Mouse (Mus musculus) MEL (cell line): ENCODE results near the gene Rbm26.

Source experiments
- CTCF ChIP-seq, 3 experiments: IDR thresholded peaks in 2 of 3; conservative IDR thresholded peaks in 1 of 3; 2 replicates each; pipeline ENCODE4 v1.5.1; 2011 to 2012; ENCODE audit warnings: low read length in 3 of 3, low read depth in 2 of 3, mild to moderate bottlenecking in 2 of 3, improper control_type of control experiment in 1 of 3, inconsistent platforms in 1 of 3, mixed read lengths in 1 of 3, moderate library complexity in 1 of 3; ENCODE audit not compliant: control insufficient read depth in 1 of 3, insufficient read depth in 1 of 3, poor library complexity in 1 of 3, severe bottlenecking in 1 of 3
- E2F4 ChIP-seq: IDR thresholded peaks from 2 replicates; pipeline ENCODE4 v1.6.1; 2011; ENCODE audit warnings: low read depth, low read length, improper control_type of control experiment, borderline replicate concordance
- MAX ChIP-seq: IDR thresholded peaks from 2 replicates; pipeline ENCODE4 v1.6.1; 2011; ENCODE audit warnings: low read length, improper control_type of control experiment
- POLR2A ChIP-seq, 2 experiments: IDR thresholded peaks; 2 replicates each; pipeline ENCODE4 v1.6.1; 2011 to 2012; ENCODE audit warnings: low read length in 2 of 2, mild to moderate bottlenecking in 2 of 2, control low read depth in 1 of 2, improper control_type of control experiment in 1 of 2, low read depth in 1 of 2, moderate library complexity in 1 of 2; ENCODE audit not compliant: control insufficient read depth in 1 of 2, insufficient read depth in 1 of 2, poor library complexity in 1 of 2
- RCOR1 ChIP-seq: IDR thresholded peaks from 2 replicates; pipeline ENCODE4 v1.6.1; 2012; ENCODE audit warnings: low read depth, mild to moderate bottlenecking, inconsistent platforms, low read length, improper control_type of control experiment
- ZNF384 ChIP-seq: IDR thresholded peaks from 2 replicates; pipeline ENCODE4 v1.6.1; 2012; ENCODE audit warnings: low read depth, mild to moderate bottlenecking, inconsistent platforms, low read length, improper control_type of control experiment

GRCm38 (mm10) chr14:105177238-105177693 is at the start of gene Rbm26:
- TF ChIP-seq MAX = peak; percentile 48; the same call in 1 of the 2 replicates
- TF ChIP-seq CTCF (IDR thresholded peaks at IDR 0.05 in 2 of 3, conservative IDR thresholded peaks at IDR 0.05 in 1 of 3; ENCODE audit: control insufficient read depth in 1 of 3, insufficient read depth in 1 of 3, low read depth in 2 of 3, low read length in 3 of 3, poor library complexity in 1 of 3, severe bottlenecking in 1 of 3) = no peak
- no peak for TF ChIP-seq RCOR1
- no peak for TF ChIP-seq ZNF384
- TF ChIP-seq POLR2A (IDR thresholded peaks at IDR 0.05; ENCODE audit: control insufficient read depth in 1 of 2, insufficient read depth in 1 of 2, low read depth in 1 of 2, low read length in 2 of 2, poor library complexity in 1 of 2) = peak; percentile 84 to 97; a peak in 3 of 4 replicates
- TF ChIP-seq E2F4 = no peak
